Mouse (Mus musculus): Measurements from ENCODE around the gene Larp4. TPM values are rescaled to one million over a fixed set of nuclear protein-coding genes. Genes with fewer than 3 reads are reported as not detected.

Larp4 gene
- polyA plus RNA-seq, 1 experiment from 2014 or later, result 29.0 TPM

DNA sequence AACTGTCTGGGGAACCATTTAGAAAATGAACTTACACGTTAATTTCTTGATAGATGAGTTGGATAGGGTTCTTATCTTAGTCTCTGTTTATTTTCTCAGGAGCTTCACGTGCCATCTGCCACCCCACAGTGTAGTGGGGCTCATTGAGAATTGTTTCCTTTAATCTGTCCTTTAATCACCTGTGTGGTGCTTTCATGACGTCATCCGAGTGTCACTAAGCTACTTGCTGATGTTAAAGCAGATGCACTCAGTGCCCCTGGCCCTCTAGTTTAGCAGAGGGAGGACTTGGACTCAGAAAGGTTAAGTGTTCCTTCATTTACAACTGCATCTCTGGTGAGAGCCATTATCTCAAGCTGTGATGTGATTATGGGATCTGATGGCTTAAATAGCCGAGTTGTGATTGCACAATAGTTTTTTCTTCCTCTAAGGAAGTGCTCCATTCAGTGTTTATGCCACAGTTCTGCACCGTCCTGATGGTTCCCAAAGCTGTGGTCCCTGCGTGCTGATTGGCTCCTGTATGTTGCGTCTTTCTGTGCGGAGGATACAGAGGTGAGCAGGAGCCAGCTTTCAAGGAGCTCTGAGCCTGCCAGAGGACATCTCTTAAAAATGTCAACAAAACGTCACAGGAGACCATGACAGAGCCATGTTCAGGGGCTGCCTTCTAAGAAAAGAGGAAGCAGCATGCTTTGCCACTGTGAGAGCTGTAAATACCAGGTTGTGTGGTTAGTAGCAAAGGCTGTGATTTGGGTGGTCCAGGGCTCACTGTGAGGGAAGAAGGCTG, 71.6 kb downstream of the Larp4 start:
- peak overlapping the region; percentile 94 for H3K4me3 ChIP-seq (ENCODE audit: low read depth, low read length)
- H3K4me1 ChIP-seq (ENCODE audit: control insufficient read depth, insufficient read depth, low read length), result peaks cover 26% of the 10 kb centered on the region
- H3K9me3 ChIP-seq (replicated peaks; ENCODE audit: control insufficient read depth, low read length), result no peaks in the 10 kb centered on the region
- no peaks in the 10 kb centered on the region for H3K27me3 ChIP-seq (replicated peaks; ENCODE audit: control insufficient read depth, insufficient read depth, low read length)
- peak; percentile 19 for DNase-seq (ENCODE audit: low spot score)
- peak overlapping the region; percentile 98 for H3K9ac ChIP-seq (ENCODE audit: low read length)
- no peaks in the 10 kb centered on the region for H3K36me3 ChIP-seq (ENCODE audit: control insufficient read depth, insufficient read depth, low read length)
- ATAC-seq, result no peak
- WGBS, result 33% methylated on average over 10 of the region's 10 CpGs
- H3K4me2 ChIP-seq (ENCODE audit: low read length), result peak overlapping the region; percentile 47
- H3K27ac ChIP-seq (ENCODE audit: low read depth, low read length), result peak overlapping the region; percentile 44; the same call in 1 of the 2 replicates

DNA sequence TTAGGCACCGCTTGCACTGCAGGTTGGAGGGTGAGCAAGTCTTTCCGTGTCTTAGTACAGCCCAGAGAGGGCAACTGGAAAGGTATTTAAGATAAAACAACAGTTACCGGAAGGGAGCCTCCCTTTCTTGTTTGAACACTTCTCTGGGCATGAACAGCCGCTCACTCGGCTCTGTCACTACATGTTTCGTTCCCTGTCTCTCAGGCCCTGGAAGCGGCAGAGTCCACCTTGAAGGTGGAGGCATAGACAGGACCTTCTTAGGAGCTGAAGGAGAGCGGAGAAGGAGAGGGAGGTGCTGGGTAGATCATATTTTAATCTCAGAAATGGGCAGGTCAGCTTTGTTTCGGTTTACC, 72.2 kb downstream of the Larp4 start:
- DNase-seq (ENCODE audit: low spot score) (no peak), ATAC-seq (no peak)
- no peak overlapping the region for H3K4me3 ChIP-seq (ENCODE audit: low read depth, low read length)
- H3K27ac ChIP-seq (ENCODE audit: low read depth, low read length), result peak overlapping the region; percentile 11; the same call in 1 of the 2 replicates
- 76% methylated on average over 9 of the region's 9 CpGs for WGBS
- no peaks in the 10 kb centered on the region for H3K9me3 ChIP-seq (replicated peaks; ENCODE audit: control insufficient read depth, low read length)
- H3K36me3 ChIP-seq (ENCODE audit: control insufficient read depth, insufficient read depth, low read length), result 0 out of 2 replicates have a peak, but pooled peaks cover 3% of the 10 kb centered on the region
- H3K9ac ChIP-seq (ENCODE audit: low read length), result peak overlapping the region; percentile 32; the same call in 1 of the 2 replicates
- no peaks in the 10 kb centered on the region for H3K27me3 ChIP-seq (replicated peaks; ENCODE audit: control insufficient read depth, insufficient read depth, low read length)
- peak overlapping the region; percentile 47 for H3K4me2 ChIP-seq (ENCODE audit: low read length)
- H3K4me1 ChIP-seq (ENCODE audit: control insufficient read depth, insufficient read depth, low read length), result peaks cover 26% of the 10 kb centered on the region

DNA sequence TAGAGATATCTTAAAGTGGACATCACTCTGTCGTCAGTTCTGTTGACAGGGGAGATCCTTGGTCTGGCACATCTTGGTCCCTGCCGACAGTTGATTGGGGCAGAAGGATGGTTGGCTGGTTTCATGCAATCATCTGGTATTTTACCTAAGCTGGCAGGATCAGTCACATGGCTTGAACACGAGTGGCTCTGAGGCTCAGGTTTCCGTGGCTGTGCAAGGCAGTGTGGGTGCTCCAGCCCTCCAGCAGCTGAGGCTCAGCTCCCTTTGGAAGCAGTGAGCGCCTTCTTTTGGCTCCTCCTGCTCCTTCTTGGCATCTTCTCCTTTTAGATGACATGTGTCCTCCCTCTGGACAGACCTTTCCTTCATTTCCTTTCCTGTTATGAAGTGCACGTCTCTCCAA, 75.7 kb downstream of the Larp4 start:
- Histone ChIP-seq H3K36me3 (ENCODE audit: control insufficient read depth, insufficient read depth, low read length) (peaks cover 13% of the 10 kb centered on the region), H3K27me3 (replicated peaks; ENCODE audit: control insufficient read depth, insufficient read depth, low read length) (no peaks in the 10 kb centered on the region), H3K9ac (ENCODE audit: low read length) (no peak overlapping the region), H3K4me3 (ENCODE audit: low read depth, low read length) (no peak overlapping the region), H3K4me2 (ENCODE audit: low read length) (no peak overlapping the region), H3K9me3 (replicated peaks; ENCODE audit: control insufficient read depth, low read length) (no peaks in the 10 kb centered on the region), H3K4me1 (ENCODE audit: control insufficient read depth, insufficient read depth, low read length) (peaks cover 21% of the 10 kb centered on the region), H3K27ac (ENCODE audit: low read depth, low read length) (no peak overlapping the region)
- no peak for ATAC-seq
- 72% methylated on average over 6 of the region's 6 CpGs for WGBS
- no peak for DNase-seq (ENCODE audit: low spot score)

DNA sequence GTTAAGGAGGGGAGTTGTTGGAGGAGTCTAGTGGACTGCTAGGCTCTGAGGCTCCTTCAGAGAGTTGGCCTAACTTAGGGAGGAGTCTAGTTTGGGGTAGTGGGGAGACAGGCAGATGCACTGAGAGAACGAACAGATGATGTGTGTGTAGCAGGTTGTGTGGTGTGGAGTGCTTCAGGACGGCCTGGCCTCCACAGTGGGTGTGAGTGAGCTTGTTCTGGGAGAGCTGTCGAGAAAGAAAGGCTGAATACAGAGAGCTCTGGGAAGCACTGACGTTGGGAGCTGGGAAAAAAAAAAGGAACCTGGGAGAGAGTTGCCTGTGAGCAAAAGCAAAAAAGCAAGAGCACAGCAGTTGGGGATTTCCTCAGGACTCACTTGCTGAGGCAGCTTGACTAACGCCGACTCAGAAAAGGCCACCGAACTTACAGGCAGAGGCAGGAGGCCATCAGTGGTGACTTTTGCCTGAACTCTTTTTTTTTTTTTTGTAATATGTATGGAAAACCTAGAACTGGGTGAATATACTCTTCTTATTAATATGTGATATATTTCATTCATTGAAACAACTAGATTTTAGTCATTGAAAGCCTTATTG, 79.7 kb downstream of the Larp4 start:
- H3K9ac ChIP-seq (ENCODE audit: low read length), result no peak overlapping the region
- no peak for DNase-seq (ENCODE audit: low spot score)
- H3K27me3 ChIP-seq (replicated peaks; ENCODE audit: control insufficient read depth, insufficient read depth, low read length), result no peaks in the 10 kb centered on the region
- 81% methylated on average over 7 of the region's 7 CpGs for WGBS
- no peak for ATAC-seq
- no peak overlapping the region for H3K27ac ChIP-seq (ENCODE audit: low read depth, low read length)
- H3K4me2 ChIP-seq (ENCODE audit: low read length), result no peak overlapping the region
- H3K9me3 ChIP-seq (replicated peaks; ENCODE audit: control insufficient read depth, low read length), result no peaks in the 10 kb centered on the region
- peaks cover 13% of the 10 kb centered on the region for H3K36me3 ChIP-seq (ENCODE audit: control insufficient read depth, insufficient read depth, low read length)
- H3K4me1 ChIP-seq (ENCODE audit: control insufficient read depth, insufficient read depth, low read length), result peaks cover 5% of the 10 kb centered on the region; the same call in 1 of the 2 replicates
- H3K4me3 ChIP-seq (ENCODE audit: low read depth, low read length), result no peak overlapping the region

DNA sequence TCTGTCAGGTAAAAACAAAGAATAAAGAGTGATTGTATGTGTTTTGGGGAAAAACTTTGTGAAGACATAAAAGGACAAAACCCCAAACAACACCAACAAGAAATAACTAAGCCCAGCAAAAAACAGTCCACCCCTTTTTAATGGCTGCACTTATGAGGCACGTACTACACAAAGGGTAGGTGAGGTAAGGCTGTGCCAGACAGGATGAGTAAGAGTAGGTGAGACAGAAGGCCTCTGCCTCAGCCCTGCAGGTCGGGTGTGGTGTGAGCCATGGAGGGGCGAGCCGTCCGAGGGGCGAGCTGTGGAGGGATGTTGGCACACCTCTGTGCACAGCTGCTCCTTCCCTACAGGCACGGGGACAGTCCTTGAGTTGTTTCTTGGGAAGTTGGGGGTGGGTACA, 81.1 kb downstream of the Larp4 start:
- Histone ChIP-seq H3K4me2 (ENCODE audit: low read length) (no peak overlapping the region), H3K4me1 (ENCODE audit: control insufficient read depth, insufficient read depth, low read length) (0 out of 2 replicates have a peak, but pooled peaks cover 2% of the 10 kb centered on the region), H3K9me3 (replicated peaks; ENCODE audit: control insufficient read depth, low read length) (no peaks in the 10 kb centered on the region), H3K27ac (ENCODE audit: low read depth, low read length) (no peak overlapping the region), H3K36me3 (ENCODE audit: control insufficient read depth, insufficient read depth, low read length) (peaks cover 13% of the 10 kb centered on the region), H3K27me3 (replicated peaks; ENCODE audit: control insufficient read depth, insufficient read depth, low read length) (no peaks in the 10 kb centered on the region), H3K9ac (ENCODE audit: low read length) (no peak overlapping the region), H3K4me3 (ENCODE audit: low read depth, low read length) (no peak overlapping the region)
- DNase-seq (ENCODE audit: low spot score), result no peak
- no peak for ATAC-seq
- WGBS, result 77% methylated on average over 7 of the region's 7 CpGs

DNA sequence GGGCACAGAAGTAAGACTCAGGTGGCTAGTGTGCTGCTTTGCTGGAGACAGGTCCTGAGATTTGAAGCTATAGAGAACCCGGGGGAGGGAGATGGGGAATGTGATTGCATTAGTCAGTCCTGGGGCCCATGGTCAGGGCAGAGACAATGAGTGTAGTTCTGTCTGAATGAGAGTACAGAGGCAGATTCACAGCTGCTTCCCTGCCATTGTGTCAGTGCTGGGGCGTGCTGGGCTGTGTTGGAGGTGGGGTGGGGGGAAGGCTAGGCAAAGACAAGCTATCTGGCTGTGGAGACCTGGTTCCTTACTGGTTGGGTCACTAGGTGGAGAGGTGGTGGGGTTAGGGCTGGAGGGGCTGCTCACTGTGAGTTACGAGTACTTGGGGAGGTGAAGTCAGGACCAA, 82.9 kb downstream of the Larp4 start:
- WGBS, result 53% methylated on average over 3 of the region's 3 CpGs
- Histone ChIP-seq H3K27ac (ENCODE audit: low read depth, low read length) (peak overlapping the region; percentile 9; the same call in 1 of the 2 replicates), H3K4me2 (ENCODE audit: low read length) (no peak overlapping the region), H3K4me3 (ENCODE audit: low read depth, low read length) (no peak overlapping the region), H3K9me3 (replicated peaks; ENCODE audit: control insufficient read depth, low read length) (no peaks in the 10 kb centered on the region), H3K9ac (ENCODE audit: low read length) (no peak overlapping the region), H3K4me1 (ENCODE audit: control insufficient read depth, insufficient read depth, low read length) (no peaks in the 10 kb centered on the region), H3K36me3 (ENCODE audit: control insufficient read depth, insufficient read depth, low read length) (peaks cover 7% of the 10 kb centered on the region), H3K27me3 (replicated peaks; ENCODE audit: control insufficient read depth, insufficient read depth, low read length) (no peaks in the 10 kb centered on the region)
- no peak for DNase-seq (ENCODE audit: low spot score)
- ATAC-seq, result no peak

DNA sequence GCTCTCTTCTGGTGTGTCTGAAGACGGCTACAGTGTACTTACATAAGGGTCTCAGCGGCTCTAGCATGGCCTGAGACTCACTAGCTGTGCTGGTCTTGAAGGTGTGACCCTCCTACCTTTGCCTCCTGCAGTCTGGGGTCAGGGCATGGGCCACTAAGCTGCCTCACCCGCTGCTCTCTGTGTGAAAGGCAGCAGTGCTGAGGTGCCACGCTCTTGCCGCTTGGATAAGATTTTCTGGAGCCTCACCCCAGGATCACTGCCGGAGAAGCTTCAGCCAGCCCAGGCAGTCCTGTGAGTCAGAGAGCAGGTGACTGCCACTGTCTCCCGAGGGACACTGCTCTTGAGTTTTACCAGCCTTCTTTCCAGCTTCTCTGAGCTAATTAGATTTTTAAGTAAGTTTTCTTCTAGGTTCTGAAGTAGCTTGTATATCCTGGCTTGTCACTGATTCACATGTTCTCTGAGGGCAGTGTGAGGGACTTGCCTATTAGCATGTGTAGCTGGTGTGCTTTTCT, 86.6 kb downstream of the Larp4 start:
- Histone ChIP-seq H3K27ac (ENCODE audit: low read depth, low read length) (no peak overlapping the region), H3K9me3 (replicated peaks; ENCODE audit: control insufficient read depth, low read length) (no peaks in the 10 kb centered on the region), H3K36me3 (ENCODE audit: control insufficient read depth, insufficient read depth, low read length) (no peaks in the 10 kb centered on the region), H3K4me2 (ENCODE audit: low read length) (no peak overlapping the region), H3K4me3 (ENCODE audit: low read depth, low read length) (no peak overlapping the region), H3K4me1 (ENCODE audit: control insufficient read depth, insufficient read depth, low read length) (no peaks in the 10 kb centered on the region), H3K27me3 (replicated peaks; ENCODE audit: control insufficient read depth, insufficient read depth, low read length) (no peaks in the 10 kb centered on the region), H3K9ac (ENCODE audit: low read length) (no peak overlapping the region)
- ATAC-seq (no peak), DNase-seq (ENCODE audit: low spot score) (no peak)
- whole genome bisulfite sequencing, result 92% methylated on average over 7 of the region's 7 CpGs

DNA sequence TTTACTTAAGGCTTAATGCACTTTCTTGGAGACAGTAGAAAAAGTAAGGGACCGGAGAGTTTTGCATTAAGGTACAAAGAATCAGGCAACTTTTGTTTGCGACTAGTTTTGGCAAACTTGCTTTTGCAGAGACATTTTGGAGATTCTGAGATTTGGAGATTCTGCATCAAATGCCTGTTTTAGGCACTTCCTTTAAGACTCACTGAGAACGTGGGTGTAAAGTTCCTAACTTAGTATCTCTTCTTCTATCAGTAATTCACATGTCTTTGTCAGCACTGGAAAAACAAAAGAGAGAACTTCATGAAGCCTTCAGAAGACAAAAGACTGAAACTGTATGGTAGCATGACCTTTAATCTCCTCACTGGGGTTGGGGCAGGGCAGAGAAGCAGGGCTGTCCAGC, 87.8 kb downstream of the Larp4 start:
- no peak overlapping the region for H3K4me3 ChIP-seq (ENCODE audit: low read depth, low read length)
- H3K9ac ChIP-seq (ENCODE audit: low read length), result no peak overlapping the region
- no peaks in the 10 kb centered on the region for H3K36me3 ChIP-seq (ENCODE audit: control insufficient read depth, insufficient read depth, low read length)
- no peaks in the 10 kb centered on the region for H3K27me3 ChIP-seq (replicated peaks; ENCODE audit: control insufficient read depth, insufficient read depth, low read length)
- no peaks in the 10 kb centered on the region for H3K9me3 ChIP-seq (replicated peaks; ENCODE audit: control insufficient read depth, low read length)
- ATAC-seq (no peak), DNase-seq (ENCODE audit: low spot score) (no peak)
- no peak overlapping the region for H3K4me2 ChIP-seq (ENCODE audit: low read length)
- 83% methylated on average over 3 of the region's 3 CpGs for WGBS
- no peak overlapping the region for H3K27ac ChIP-seq (ENCODE audit: low read depth, low read length)
- no peaks in the 10 kb centered on the region for H3K4me1 ChIP-seq (ENCODE audit: control insufficient read depth, insufficient read depth, low read length)

DNA sequence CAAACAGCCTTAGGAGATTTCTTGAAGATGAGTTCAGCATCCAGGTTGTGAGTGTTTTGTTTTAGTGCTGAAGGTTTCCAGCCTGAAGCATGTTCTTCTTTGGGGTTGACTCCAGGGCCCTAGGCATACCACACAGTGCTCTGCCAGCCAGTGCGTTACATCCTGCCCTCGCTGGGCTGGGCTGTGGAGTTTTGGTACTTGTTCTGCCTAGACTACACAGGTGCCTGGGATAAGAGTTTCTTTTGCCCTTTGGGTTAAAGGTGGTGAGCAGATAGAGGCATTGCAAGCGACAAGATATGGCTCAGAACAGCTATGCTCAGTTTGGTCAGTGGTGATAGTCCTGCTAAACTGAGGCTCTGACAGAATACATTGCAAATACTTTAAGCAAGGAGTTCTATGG, 88.3 kb downstream of the Larp4 start:
- Histone ChIP-seq H3K9ac (ENCODE audit: low read length) (no peak overlapping the region), H3K27ac (ENCODE audit: low read depth, low read length) (no peak overlapping the region)

More for the DNA sequence above, 88.3 kb downstream of the Larp4 start:
- DNase-seq (ENCODE audit: low spot score), result no peak
- WGBS, result 93% methylated on average over 3 of the region's 3 CpGs
- H3K4me2 ChIP-seq (ENCODE audit: low read length), result no peak overlapping the region
- H3K27me3 ChIP-seq (replicated peaks; ENCODE audit: control insufficient read depth, insufficient read depth, low read length), result no peaks in the 10 kb centered on the region
- no peak for ATAC-seq
- H3K9me3 ChIP-seq (replicated peaks; ENCODE audit: control insufficient read depth, low read length), result no peaks in the 10 kb centered on the region
- no peaks in the 10 kb centered on the region for H3K36me3 ChIP-seq (ENCODE audit: control insufficient read depth, insufficient read depth, low read length)
- H3K4me3 ChIP-seq (ENCODE audit: low read depth, low read length), result no peak overlapping the region
- H3K4me1 ChIP-seq (ENCODE audit: control insufficient read depth, insufficient read depth, low read length), result no peaks in the 10 kb centered on the region

Data from forebrain, embryonic 14.5 days (tissue).